Mouse (Mus musculus): ENCODE data around the gene Kbtbd4.

Gene Kbtbd4

GRCm38 (mm10) chr2:90904856-90905224, 300 bp downstream of the Kbtbd4 start:
- DNase-seq (ENCODE audit: low spot score in 2 of 2), result no peak

- no peak for DNase-seq (ENCODE audit: low spot score in 2 of 2)
These were observed 2.2 kb downstream of the Kbtbd4 start for GRCm38 (mm10) chr2:90906721-90907120.

- no peak for DNase-seq (ENCODE audit: low spot score in 2 of 2)
These were observed 6.3 kb downstream of the Kbtbd4 start for GRCm38 (mm10) chr2:90910861-90911260.

- no peak for DNase-seq (ENCODE audit: low spot score in 2 of 2)
These were observed 7.1 kb downstream of the Kbtbd4 start for GRCm38 (mm10) chr2:90911668-90912067.

GRCm38 (mm10) chr2:90913671-90914070, 9.1 kb downstream of the Kbtbd4 start:
- no peak for DNase-seq (ENCODE audit: low spot score in 2 of 2)

- no peak for DNase-seq (ENCODE audit: low spot score in 2 of 2)
These were observed 11.0 kb downstream of the Kbtbd4 start for GRCm38 (mm10) chr2:90915516-90915915.

GRCm38 (mm10) chr2:90916560-90917232, 12.2 kb downstream of the Kbtbd4 start:
- DNase-seq (ENCODE audit: low spot score in 2 of 2), result no peak

- DNase-seq (ENCODE audit: low spot score in 2 of 2), result peak; percentile 43 to 60
These were observed 12.9 kb downstream of the Kbtbd4 start for GRCm38 (mm10) chr2:90917233-90917998.

GRCm38 (mm10) chr2:90917999-90918698, 13.6 kb downstream of the Kbtbd4 start:
- no peak for DNase-seq (ENCODE audit: low spot score in 2 of 2)

- no peak for DNase-seq (ENCODE audit: low spot score in 2 of 2)
These were observed 16.6 kb downstream of the Kbtbd4 start for GRCm38 (mm10) chr2:90921178-90921577.

- no peak for DNase-seq (ENCODE audit: low spot score in 2 of 2)
These were observed 18.1 kb downstream of the Kbtbd4 start for GRCm38 (mm10) chr2:90922636-90923035.

GRCm38 (mm10) chr2:90928566-90928965, 24.0 kb downstream of the Kbtbd4 start:
- no peak for DNase-seq (ENCODE audit: low spot score in 2 of 2)

GRCm38 (mm10) chr2:90931829-90932228, 27.3 kb downstream of the Kbtbd4 start:
- no peak for DNase-seq (ENCODE audit: low spot score in 2 of 2)

- no peak for DNase-seq (ENCODE audit: low spot score in 2 of 2)
These were observed 27.7 kb downstream of the Kbtbd4 start for GRCm38 (mm10) chr2:90932273-90932672.

- DNase-seq (ENCODE audit: low spot score in 2 of 2), result no peak
These were observed 33.8 kb downstream of the Kbtbd4 start for GRCm38 (mm10) chr2:90938362-90938761.

GRCm38 (mm10) chr2:90939750-90940149, 35.2 kb downstream of the Kbtbd4 start:
- no peak for DNase-seq (ENCODE audit: low spot score in 2 of 2)

GRCm38 (mm10) chr2:90940233-90941229, 36.0 kb downstream of the Kbtbd4 start, which contains the start of gene Celf1:
Celf1 (plus strand) TSS chr2:90940382.
- DNase-seq (ENCODE audit: low spot score in 2 of 2), result peak; percentile 70 to 81

- DNase-seq (ENCODE audit: low spot score in 2 of 2), result no peak
These were observed 37.2 kb downstream of the Kbtbd4 start for GRCm38 (mm10) chr2:90941744-90942143.

- no peak for DNase-seq (ENCODE audit: low spot score in 2 of 2)
These were observed 45.6 kb downstream of the Kbtbd4 start for GRCm38 (mm10) chr2:90950149-90950548.

- DNase-seq (ENCODE audit: low spot score in 2 of 2), result no peak
These were observed 46.1 kb downstream of the Kbtbd4 start for GRCm38 (mm10) chr2:90950582-90951194.

GRCm38 (mm10) chr2:90953461-90953860, 48.9 kb downstream of the Kbtbd4 start:
- DNase-seq (ENCODE audit: low spot score in 2 of 2), result no peak
